8 mouse cellular contexts compared by ENCODE assay signal in genomic region chr5:120134000-120134399, GRCm38 (mm10). TPM values are rescaled to one million over a fixed set of nuclear protein-coding genes. Genes with fewer than 3 reads are reported as not detected.
DNase-seq lines count a peak whose midpoint lies in the region; ATAC-seq and TF ChIP-seq lines count a peak whose summit lies in the region.

No protein-coding gene starts in this region.

- no peaks in the 10 kb centered on the region for H3K36me3 ChIP-seq in heart, adult 2 months (ENCODE audit: control insufficient read depth, insufficient read depth, low read length)
- peaks cover 47% of the 10 kb centered on the region for H3K36me3 ChIP-seq in C2C12 (ENCODE audit: control insufficient read depth, insufficient read depth)
- H3K36me3 ChIP-seq in splenic B cell, adult 2 months (ENCODE audit: control insufficient read depth, insufficient read depth, low read length, poor library complexity, severe bottlenecking), result no peaks in the 10 kb centered on the region; the same call in none of the 2 replicates

- TF ChIP-seq CTCF in heart, adult 2 months (IDR thresholded peaks at IDR 0.05), result peak; percentile 92
- peak; percentile 69 for TF ChIP-seq CTCF in C2C12 (IDR thresholded peaks at IDR 0.05; ENCODE audit: control insufficient read depth, insufficient read depth, insufficient read length)

- H3K79me3 ChIP-seq in C2C12 (ENCODE audit: low read depth), result no peaks in the 10 kb centered on the region

- 42% methylated on average over 6 of the region's 6 CpGs for WGBS in heart, adult 2 months

- H3K4me3 ChIP-seq in heart, adult 2 months, result no peak overlapping the region
- no peak overlapping the region for H3K4me3 ChIP-seq in C2C12 (ENCODE audit: insufficient read depth, poor library complexity, severe bottlenecking)

- H3ac ChIP-seq in C2C12 (ENCODE audit: control insufficient read depth, insufficient read length, low read depth), result no peak overlapping the region

- no peaks in the 10 kb centered on the region for H3K27me3 ChIP-seq in heart, adult 2 months (ENCODE audit: control insufficient read depth, insufficient read depth, low read length)
- no peaks in the 10 kb centered on the region for H3K27me3 ChIP-seq in C2C12 (ENCODE audit: control insufficient read depth, insufficient read depth, insufficient read length)
- H3K27me3 ChIP-seq in splenic B cell, adult 2 months (ENCODE audit: control insufficient read depth, insufficient read depth, low read length, poor library complexity, severe bottlenecking), result no peaks in the 10 kb centered on the region

- H3K27ac ChIP-seq in heart, adult 2 months, result no peak overlapping the region

- H3K79me2 ChIP-seq in heart, adult 2 months (replicated peaks; ENCODE audit: control insufficient read depth, insufficient read depth, low read length), result no peaks in the 10 kb centered on the region
- peaks cover 4% of the 10 kb centered on the region for H3K79me2 ChIP-seq in C2C12 (ENCODE audit: control insufficient read depth, insufficient read depth)

- no peak for TF ChIP-seq EP300 in heart, adult 2 months (IDR thresholded peaks at IDR 0.05; ENCODE audit: insufficient read depth, low read depth, low read length)

- intact Hi-C loops in heart, adult 2 months (cut with DNase I), result no loop called here

- ATAC-seq in erythroid progenitor cell, adult 5-6 weeks (replicated peaks; ENCODE audit: low FRiP score, poor library complexity, severe bottlenecking), result 0 out of 2 replicates have a peak, but pooled peaks have one; percentile 26

- no peak overlapping the region for H3K9ac ChIP-seq in heart, adult 2 months (ENCODE audit: low read depth, low read length)

- DNase-seq in heart, adult 2 months, result peak; percentile 36 to 56
- no peak for DNase-seq in heart, adult 11 months
- peak; percentile 66 for DNase-seq in adrenal gland, postnatal 10 days
- peak; percentile 42 to 51 for DNase-seq in layer of hippocampus, postnatal 14 days (ENCODE audit: low spot score in 2 of 2)
- peak; percentile 53 for DNase-seq in lung, postnatal 36 days
- DNase-seq in splenic B cell, adult 2 months (ENCODE audit: low read depth, low spot score), result peak; percentile 65

- peaks cover 3% of the 10 kb centered on the region; the same call in 1 of the 2 replicates for H3K4me1 ChIP-seq in heart, adult 2 months (ENCODE audit: control insufficient read depth, insufficient read depth, low read length)

- TF ChIP-seq POLR2A in heart, adult 2 months (IDR thresholded peaks at IDR 0.05; ENCODE audit: insufficient read depth, low read depth, low read length), result no peak

TF ChIP-seq in C2C12, 6 proteins besides CTCF, POLR2A, EP300 and RAD21:
- TF ChIP-seq MYOD1 (IDR thresholded peaks at IDR 0.05; ENCODE audit: control insufficient read depth, insufficient read length, low read depth), result no peak
- TF ChIP-seq CEBPB (IDR thresholded peaks at IDR 0.05; ENCODE audit: low read depth), result no peak
- TF ChIP-seq USF1 (IDR thresholded peaks at IDR 0.05; ENCODE audit: low read depth), result no peak
- no peak for TF ChIP-seq MAX (IDR thresholded peaks at IDR 0.05)
- TF ChIP-seq FOSL1 (IDR thresholded peaks at IDR 0.05; ENCODE audit: insufficient read depth, low read length, poor library complexity, severe bottlenecking), result no peak
- no peak for TF ChIP-seq MYOG (IDR thresholded peaks at IDR 0.05; ENCODE audit: control insufficient read depth, extremely low read depth, insufficient read length)

RNA-seq across cellular contexts. Expression of gene Rbm19, which starts 17.7 kb away (rescaled TPM):
- total RNA-seq in heart, adult 2 months (2021), result 10 to 100 TPM; 19.6 to 22.1 TPM
- polyA plus RNA-seq in heart, adult 2 months (2012; rRNA removed), result 8.6 and 11.6 TPM in 2 replicates
- polyA plus RNA-seq in C2C12 (2012; fragmentation: generic; extraction: Trizol), result 54.4 TPM
- total RNA-seq in adrenal gland, postnatal 10 days (2021), result 10 to 100 TPM; 21.1 to 22.7 TPM
- 2.9 TPM in 1 of 2 replicates, not detected in the other for total RNA-seq in erythroid progenitor cell, adult 5-6 weeks (2015; ENCODE audit: low replicate concordance)
- total RNA-seq in erythroid progenitor cell, adult 5-6 weeks (2017; ENCODE audit: low replicate concordance), result 3.9 and 4.5 TPM in 2 replicates
- total RNA-seq in layer of hippocampus, postnatal 14 days (2021), result 10 to 100 TPM; 20.3 to 23.9 TPM
